Mouse (Mus musculus): Measurements from ENCODE around the gene Atl1.

DNA sequence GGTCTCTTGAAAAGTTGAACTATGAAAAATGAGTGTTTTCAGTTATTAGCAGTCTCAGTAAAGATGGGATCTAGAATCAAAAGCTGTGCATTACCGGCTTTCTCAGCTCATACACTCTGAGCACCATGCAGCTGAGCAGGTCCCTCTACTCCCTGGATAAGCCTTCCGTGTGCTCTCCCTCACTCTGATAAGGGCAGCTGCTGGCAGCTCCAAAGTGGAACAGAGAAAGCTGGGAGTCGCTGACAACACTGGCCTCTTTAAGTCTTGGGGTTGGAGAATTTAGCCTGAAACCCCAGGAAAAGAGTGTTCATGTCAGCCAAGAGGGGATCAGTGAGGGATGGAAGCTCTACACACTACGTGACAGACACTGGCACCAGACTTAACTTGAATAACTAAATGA lies 33.6 kb upstream of the Atl1 start:
- TF ChIP-seq GATA1 (IDR thresholded peaks at IDR 0.05; ENCODE audit: borderline replicate concordance, low read length), result no peak
- no peak for TF ChIP-seq FLI1 (IDR thresholded peaks at IDR 0.05; ENCODE audit: low read length)
